Comparison of ENCODE assay signal across 13 mouse cellular contexts in the genomic region with DNA sequence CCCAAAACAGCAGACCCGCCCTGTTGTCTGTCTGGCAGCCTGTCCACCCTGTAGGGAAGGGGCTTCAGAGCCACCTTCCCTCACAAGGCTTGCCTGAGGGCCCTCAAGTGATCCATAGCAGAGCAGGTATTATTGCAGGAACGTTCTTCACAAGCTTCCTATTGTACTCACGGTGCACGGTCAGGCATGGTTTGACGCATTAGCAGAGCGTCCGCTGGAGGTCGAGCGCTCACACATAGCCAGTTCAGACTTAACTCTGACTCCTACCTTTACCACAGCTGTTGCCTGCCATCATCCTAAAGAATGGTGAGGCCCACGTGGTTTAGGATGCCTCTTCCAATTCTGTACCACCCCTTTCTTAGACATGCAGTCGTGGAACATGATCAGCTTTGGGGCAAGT.
"Had no signal": no experiment of that assay in that cellular context is flagged by ENCODE, and none has a peak within 500 bp of the region (broad histone marks: within the 10 kb centered on the region; RNA-seq: fewer than 3 reads in every experiment).

No protein-coding gene starts in this region.

- H3K27me3 ChIP-seq: liver, embryonic 13.5 days; neural tube, embryonic 13.5 days had no signal

- H3K9ac ChIP-seq: liver, embryonic 13.5 days; liver, postnatal 0 days; neural tube, embryonic 13.5 days had no signal

- H3K4me3 ChIP-seq: liver, embryonic 13.5 days; neural tube, embryonic 13.5 days had no signal

- H3K27ac ChIP-seq: liver, embryonic 13.5 days; neural tube, embryonic 13.5 days had no signal

- H3K36me3 ChIP-seq: liver, embryonic 13.5 days; neural tube, embryonic 13.5 days had no signal

- H3K9me3 ChIP-seq: liver, embryonic 13.5 days; neural tube, embryonic 13.5 days had no signal

- H3K4me2 ChIP-seq: liver, embryonic 13.5 days; neural tube, embryonic 13.5 days had no signal

- ATAC-seq: liver, postnatal 0 days had no signal

- DNase-seq: kidney, adult 11 months; kidney, postnatal 36 days; left cerebral cortex, postnatal 4 days; liver; liver, embryonic 13.5 days; liver, postnatal 0 days; lung, postnatal 36 days; midbrain, embryonic 14.5 days; retina, postnatal 1 day; right cerebral cortex, postnatal 4 days; spleen, adult 18-20 months; thymus, postnatal 36 days had no signal
